Mouse (Mus musculus) stomach, postnatal 0 days (tissue): ENCODE data around the gene Pgs1.

ENCODE experiments used
- CTCF ChIP-seq: IDR thresholded peaks from 2 replicates; pipeline ENCODE4 v1.5.1; 2016; ENCODE audit warnings: antibody characterized with exemption, low read depth, mild to moderate bottlenecking, moderate library complexity
- EP300 ChIP-seq: optimal IDR thresholded peaks from 2 replicates; pipeline ENCODE3; 2016; ENCODE audit warnings: antibody characterized with exemption

GRCm38 (mm10) chr11:117973569-117973968 lies 12.5 kb upstream of the Pgs1 start:
- TF ChIP-seq CTCF (no peak), EP300 (no peak)
